Mouse (Mus musculus) cortical plate, adult 2 months (tissue): ENCODE measurements around the gene Btn2a2.

ENCODE experiments used
- CTCF ChIP-seq: fragments of 200-500 bp; IDR thresholded peaks from 2 replicates; pipeline ENCODE4 v1.5.1; 2011; ENCODE audit warnings: mild to moderate bottlenecking, control low read depth, low read length; ENCODE audit not compliant: insufficient read depth; ENCODE audit errors: extremely low read depth
- POLR2A ChIP-seq: fragments of 200-500 bp; IDR thresholded peaks from 2 replicates; pipeline ENCODE4 v1.6.1; 2011; ENCODE audit warnings: mild to moderate bottlenecking, low read length, control low read depth; ENCODE audit not compliant: insufficient read depth; ENCODE audit errors: extremely low read depth

- TF ChIP-seq POLR2A (no peak), CTCF (no peak)
Measured at GRCm38 (mm10) chr13:23534368-23535131, 45.9 kb upstream of the Btn2a2 start.
